Mouse (Mus musculus) left cerebral cortex, adult 8-10 months (tissue): Measurements from ENCODE around the gene Itpr3. TPM values are rescaled to one million over a fixed set of nuclear protein-coding genes. Genes with fewer than 3 reads are reported as not detected.

ENCODE experiments used
- DNase-seq, 2 experiments: peaks; one replicate each; pipeline ENCODE4 v3.0.0; 2022; ENCODE audit warnings: low spot score in 2 of 2
- total RNA-seq, 4 experiments: library from RNA; stranded (reverse); gene quantifications; 2 replicates each; pipeline ENCODE4 v1.2.4; 2022

Itpr3 gene
- total RNA-seq, 4 experiments from 2014 or later: 3.7 to 5.3 (median 3.8) TPM

- DNase-seq: no peak
These were observed 13.8 kb downstream of the Itpr3 start for GRCm38 (mm10) chr17:27070913-27071312.

DNA sequence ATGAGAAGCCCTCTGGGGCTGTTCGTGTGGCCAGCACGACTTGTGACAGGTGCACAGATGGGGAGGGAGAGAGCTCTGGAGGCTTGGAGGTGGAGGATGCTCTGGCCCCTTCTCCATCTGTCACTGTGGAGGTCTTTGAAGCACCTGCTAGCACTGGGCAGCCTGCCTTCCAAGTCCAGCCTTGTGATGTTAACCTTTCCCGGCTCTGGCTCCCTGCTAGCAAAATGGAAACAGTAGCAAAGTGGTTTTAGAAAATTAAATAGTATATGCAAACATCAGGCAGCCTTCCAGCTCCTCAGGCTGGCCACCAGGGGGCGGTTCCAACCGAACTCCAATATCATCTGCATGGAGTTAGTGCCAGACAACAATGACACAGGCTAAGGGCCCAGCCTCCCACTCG is 14.5 kb downstream of the Itpr3 start:
- DNase-seq: no peak

- DNase-seq: peak in 1 of 2 experiments; percentile 45
These were observed 15.3 kb downstream of the Itpr3 start for GRCm38 (mm10) chr17:27072363-27072762.

GRCm38 (mm10) chr17:27073126-27073525 is 16.0 kb downstream of the Itpr3 start:
- no peak for DNase-seq

DNA sequence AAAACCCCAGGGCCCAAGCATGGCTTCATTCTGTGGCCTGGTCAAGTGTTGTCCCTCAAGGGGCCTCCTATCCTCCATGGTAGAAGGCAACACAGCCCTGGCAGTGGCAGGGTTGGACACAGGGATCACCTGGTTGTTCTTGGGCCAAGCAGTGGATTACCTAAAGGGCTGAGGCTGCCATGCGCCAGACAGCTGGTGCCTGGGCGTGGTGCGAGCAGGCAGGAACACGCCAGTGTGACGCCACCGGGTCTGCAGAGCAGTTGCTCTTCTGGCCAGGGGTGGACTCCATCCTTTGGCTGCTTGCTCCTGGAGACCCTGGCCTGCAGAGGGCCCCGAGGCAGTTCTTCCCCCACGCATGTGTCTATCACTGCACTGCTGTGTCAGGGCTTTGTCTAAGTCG is 16.7 kb downstream of the Itpr3 start:
- DNase-seq: no peak

DNA sequence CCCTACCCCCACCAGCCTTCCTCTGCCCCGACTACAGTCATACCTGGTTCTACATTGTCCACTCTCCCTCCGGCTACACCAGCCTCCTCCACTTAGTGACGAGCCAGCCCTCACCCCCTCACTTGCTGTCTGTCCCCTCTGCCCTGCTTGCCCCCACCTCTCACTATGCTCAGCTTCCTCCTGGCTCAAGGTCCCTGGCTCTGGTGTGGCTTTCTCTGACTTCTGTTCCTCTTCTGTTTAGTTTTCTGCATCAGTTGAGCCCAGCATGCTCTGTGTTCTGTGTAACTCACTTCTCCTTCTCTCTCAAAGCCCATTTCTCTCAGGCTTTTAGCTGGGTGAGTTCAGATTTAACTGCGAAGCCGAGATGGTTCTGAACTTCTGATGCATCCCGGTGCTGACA is 17.1 kb downstream of the Itpr3 start:
- DNase-seq: no peak

- DNase-seq: no peak
These were observed 18.0 kb downstream of the Itpr3 start for GRCm38 (mm10) chr17:27074849-27075745.

- DNase-seq: no peak
These were observed 20.0 kb downstream of the Itpr3 start for GRCm38 (mm10) chr17:27077133-27077532.

- no peak for DNase-seq
These were observed 20.8 kb downstream of the Itpr3 start for GRCm38 (mm10) chr17:27077920-27078319.

DNA sequence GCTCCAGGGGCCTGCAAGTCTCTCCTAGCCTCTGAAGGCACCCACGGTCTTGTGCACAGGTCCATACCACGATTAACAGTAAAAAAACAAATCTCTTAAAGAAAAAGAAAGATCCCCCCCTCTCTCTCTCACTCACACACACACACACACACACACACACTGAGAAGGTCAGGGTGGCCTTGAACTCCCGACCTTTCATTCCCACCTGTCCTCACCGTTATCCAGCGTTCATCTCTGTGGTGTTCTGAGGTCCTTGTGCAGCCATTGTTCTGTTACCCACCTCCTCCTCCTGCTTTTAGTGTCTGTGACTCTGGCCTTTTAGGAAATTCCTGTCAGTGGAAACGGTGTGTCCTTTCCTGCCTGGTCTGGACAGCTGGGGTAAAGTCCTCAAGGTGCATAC is 21.4 kb downstream of the Itpr3 start:
- no peak for DNase-seq

GRCm38 (mm10) chr17:27081868-27082267 is 24.8 kb downstream of the Itpr3 start:
- no peak for DNase-seq

GRCm38 (mm10) chr17:27082796-27083195 is 25.7 kb downstream of the Itpr3 start:
- DNase-seq: no peak

DNA sequence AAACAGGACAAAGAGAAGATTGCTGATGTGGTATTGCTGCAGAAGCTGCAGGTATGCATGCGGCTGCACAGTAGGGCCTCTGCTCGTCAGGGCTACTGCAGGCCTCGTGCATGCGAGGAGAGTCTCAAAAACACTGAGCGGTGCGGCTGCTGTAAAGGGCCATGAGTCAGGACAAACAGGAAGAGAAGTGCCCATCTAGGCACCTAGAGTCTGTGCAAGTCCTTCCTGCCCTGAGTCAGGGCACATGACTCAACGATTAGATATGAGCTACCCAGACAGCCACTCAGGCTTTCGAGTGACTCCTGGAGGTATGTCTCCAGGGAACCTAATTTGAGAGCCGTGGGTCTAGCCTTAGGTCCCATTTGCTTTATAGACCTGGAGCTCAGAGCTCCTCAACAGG is 26.5 kb downstream of the Itpr3 start:
- no peak for DNase-seq

GRCm38 (mm10) chr17:27085676-27086075 is 28.6 kb downstream of the Itpr3 start:
- DNase-seq: no peak

GRCm38 (mm10) chr17:27087426-27087825 is 30.3 kb downstream of the Itpr3 start:
- DNase-seq: no peak

GRCm38 (mm10) chr17:27090068-27090467 is 33.0 kb downstream of the Itpr3 start:
- no peak for DNase-seq

DNA sequence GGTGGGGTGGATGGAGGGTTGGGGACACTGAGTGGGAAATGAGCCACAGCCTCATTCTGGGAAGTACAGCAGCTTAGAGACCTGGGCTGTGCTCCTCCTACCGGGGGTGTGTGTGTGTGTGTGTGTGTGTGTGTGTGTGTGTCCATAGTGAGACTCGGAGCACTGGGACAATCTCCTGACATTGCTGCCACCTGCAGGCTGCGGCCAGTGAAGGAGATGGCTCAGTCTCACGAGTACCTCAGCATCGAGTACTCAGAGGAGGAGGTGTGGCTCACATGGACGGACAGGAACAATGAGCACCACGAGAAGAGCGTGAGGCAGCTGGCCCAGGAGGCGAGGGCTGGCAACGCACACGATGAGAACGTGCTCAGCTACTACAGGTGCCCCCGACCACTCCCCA is 38.6 kb downstream of the Itpr3 start:
- DNase-seq: no peak

GRCm38 (mm10) chr17:27101675-27102074 is 44.6 kb downstream of the Itpr3 start:
- no peak for DNase-seq

GRCm38 (mm10) chr17:27105698-27106470 is 48.8 kb downstream of the Itpr3 start:
- no peak for DNase-seq

GRCm38 (mm10) chr17:27106745-27107144 is 49.6 kb downstream of the Itpr3 start:
- DNase-seq: no peak

GRCm38 (mm10) chr17:27107936-27108335 is 50.8 kb downstream of the Itpr3 start:
- DNase-seq: no peak

- DNase-seq: no peak
These were observed 53.0 kb downstream of the Itpr3 start for GRCm38 (mm10) chr17:27110072-27110471.
